Mouse (Mus musculus): ENCODE measurements around the gene Sec24d.

The Sec24d gene

DNA sequence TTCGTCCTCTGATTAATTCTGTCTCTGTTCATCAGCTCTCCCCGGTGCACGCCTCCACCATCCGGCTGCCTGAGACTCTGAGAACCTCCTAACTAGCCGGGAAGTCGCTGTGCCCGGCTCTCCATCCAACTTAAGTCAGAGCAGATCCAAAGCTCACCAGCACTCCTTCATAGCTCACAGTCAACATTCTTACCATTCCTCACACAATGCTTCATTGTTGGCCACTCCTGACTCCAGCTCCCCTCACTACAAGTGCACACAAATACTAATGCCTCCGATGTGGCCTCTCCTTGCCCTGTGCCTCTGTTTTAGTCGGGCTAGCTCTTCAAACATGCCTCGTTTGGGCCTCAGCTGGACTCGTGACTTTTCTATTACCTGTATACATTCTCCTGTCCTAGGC is 29.4 kb downstream of the Sec24d start:
- no peak for DNase-seq (ENCODE audit: low read depth, low spot score)

DNA sequence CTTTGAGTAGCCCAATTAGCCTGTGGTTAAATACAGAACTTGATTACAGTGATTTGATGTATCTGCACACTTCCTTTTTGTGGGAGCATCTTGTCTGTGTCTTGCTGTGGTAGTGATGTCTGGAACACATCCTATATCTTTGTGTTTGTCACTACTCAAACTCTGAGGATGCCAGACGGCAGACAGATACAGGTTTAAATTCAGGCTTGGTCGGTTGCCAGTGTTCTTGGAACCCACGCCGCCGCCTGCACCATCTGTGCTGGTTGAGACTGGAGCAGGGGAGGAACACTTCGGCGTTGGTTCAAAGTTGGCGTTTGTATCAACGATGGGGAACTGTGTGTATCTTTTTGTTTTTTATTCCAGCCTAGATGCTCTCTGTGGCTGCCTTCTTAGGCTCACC is 31.0 kb downstream of the Sec24d start:
- no peak for DNase-seq (ENCODE audit: low read depth, low spot score)

DNA sequence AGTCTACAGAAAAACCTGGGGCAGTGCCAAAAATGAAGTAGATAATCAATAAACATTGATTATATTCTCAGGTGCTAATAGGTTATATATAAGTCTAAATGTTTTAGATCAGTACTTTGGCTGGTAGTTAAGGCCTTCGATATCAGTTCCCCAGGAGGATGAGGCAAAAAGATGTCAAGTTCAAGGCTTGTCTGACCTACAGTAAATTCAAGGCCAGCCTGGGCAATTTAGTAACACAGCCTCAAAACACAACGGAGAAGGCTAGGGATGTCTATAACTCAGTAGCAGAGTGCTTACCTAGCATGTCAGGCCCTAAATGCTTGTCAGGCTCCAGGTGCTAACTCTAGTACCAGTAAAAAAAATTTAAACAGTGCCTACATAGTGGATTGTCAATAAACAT is 34.3 kb downstream of the Sec24d start:
- no peak for DNase-seq (ENCODE audit: low read depth, low spot score)

DNA sequence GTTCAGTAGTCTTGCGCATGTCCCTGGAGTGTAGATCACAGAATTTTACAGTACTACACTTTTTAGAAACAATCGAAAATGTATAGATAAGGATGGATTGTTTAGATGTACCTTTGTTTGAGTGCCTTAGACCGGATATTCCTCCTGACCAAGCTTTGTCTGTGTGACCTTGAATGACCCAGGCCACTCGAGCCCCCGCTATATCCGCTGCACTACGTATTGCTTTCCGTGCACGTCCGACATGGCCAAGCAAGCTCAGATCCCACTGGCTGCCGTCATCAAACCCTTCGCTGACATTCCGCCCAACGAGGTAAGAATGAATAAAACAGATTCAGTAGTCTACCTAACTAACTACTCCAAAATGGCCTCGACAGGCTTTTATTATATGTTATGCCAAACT is 38.4 kb downstream of the Sec24d start:
- no peak for DNase-seq (ENCODE audit: low read depth, low spot score)

DNA sequence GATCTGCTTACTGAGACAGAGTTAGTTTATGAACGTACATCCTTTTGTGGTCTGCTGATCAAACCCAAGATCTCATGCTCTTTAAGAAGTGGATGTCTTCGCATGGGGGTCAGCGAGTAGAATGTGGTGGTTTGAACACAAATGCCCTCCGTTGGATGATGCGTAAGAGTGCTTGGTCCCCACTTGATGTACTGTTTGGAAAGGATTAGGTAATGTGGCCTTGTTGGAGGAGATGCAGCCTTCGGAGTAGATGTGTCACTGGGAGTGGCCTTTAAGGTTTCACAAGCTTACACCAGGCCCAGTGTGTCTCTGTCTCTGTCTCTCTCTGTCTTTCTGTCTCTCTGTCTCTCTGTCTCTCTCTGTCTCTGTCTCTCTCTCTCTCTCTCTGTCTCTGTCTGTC is 40.2 kb downstream of the Sec24d start:
- DNase-seq (ENCODE audit: low read depth, low spot score), result no peak

DNA sequence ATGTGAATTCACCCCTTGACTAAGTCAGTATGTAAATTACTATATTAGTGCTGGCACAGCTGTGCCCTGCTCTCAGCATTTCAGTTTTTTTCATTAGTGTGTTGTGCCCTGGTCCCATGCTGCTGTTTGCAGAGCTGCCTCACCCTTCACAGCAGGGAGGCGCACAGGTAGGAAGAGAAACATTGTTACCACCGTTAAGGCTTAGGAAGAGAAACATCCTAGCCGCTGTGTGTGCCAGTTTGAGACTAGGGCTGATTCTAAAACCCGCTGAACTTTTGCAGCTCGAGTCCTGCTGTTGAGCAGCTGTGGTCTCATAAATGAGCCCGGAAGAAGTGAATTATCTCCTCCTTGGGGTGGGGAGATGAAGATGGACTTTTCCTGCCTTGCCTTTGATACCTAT is 41.9 kb downstream of the Sec24d start:
- no peak for DNase-seq (ENCODE audit: low read depth, low spot score)

DNA sequence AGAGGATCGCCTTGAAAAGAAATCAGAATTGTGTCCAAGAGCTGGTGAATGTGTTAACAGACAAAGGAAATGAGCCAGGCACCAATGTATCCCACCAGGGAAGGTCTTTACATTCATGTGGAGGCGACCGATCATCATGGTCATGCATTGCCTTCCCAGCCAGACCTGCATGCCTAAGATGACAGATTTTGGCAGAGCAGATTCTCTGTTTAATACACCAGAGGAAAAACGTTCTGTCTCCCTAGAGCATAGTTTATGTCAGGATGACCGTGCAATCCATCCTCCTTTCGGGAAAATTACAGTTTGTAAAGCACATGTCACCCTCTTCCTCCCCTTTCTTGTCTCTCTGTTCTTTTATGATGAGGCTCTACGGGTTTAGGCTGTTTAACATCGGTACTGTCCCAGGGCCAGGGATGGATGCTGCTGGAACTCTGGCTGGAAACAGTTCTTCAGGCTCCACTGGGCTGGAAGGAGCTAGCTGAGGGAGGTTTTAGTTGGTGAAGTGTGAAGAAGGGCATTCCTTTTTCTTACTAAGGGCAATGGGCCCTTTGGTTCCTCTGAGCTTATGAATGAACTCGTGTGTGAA is 45.3 kb downstream of the Sec24d start:
- DNase-seq (ENCODE audit: low read depth, low spot score), result no peak

DNA sequence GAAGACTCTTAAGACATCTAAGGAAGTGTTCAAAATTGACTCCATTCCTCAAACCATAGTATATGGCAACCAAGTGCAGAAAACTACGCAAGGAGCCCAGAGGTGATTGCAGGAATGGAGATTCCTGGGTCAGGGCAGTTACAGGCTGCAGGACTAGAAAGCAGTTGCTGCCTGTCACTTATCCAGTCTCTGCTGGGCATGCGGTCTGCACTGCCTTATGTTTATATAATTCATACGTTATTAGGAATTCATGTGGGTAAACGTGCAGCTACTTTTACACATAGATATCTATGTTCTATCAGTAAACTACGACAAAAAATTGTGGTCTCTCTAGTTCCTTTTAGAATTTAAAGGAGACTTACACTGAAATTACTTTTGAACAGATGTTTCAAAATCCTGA is 46.2 kb downstream of the Sec24d start:
- DNase-seq (ENCODE audit: low read depth, low spot score), result no peak

DNA sequence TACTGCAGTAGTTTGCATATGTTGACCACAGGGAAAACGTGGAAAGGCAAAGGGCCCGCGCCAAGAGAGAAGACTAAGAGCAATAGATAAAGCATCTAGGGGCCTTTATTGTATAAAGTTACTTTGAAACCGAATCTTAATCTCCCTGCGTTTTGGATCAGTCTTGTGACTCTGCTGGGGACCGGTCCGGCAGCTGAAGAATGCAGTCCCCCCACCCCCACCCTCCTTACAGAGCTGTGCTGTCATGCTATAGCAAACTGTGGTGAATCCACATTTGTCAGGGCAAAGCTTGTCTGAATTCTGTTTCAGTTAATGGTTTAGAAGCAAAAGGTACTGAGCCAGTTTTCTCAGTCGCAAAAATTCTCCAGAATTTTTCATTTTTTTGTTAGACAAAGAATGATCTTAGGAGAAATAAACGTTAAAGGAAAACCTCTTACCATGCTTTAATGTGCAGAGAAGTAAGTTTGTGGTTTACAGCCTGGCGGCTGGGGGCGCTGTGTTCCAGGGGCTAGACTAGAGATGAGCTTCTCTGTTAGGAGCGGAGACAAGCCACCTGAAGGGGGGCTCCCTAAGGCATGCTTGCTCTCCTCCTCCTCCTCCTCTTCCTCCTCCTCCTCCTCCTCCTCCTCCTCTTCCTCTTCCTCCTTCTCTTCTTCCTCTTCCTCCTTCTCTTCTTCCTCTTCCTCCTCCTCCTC is 46.8 kb downstream of the Sec24d start:
- no peak for DNase-seq (ENCODE audit: low read depth, low spot score)

DNA sequence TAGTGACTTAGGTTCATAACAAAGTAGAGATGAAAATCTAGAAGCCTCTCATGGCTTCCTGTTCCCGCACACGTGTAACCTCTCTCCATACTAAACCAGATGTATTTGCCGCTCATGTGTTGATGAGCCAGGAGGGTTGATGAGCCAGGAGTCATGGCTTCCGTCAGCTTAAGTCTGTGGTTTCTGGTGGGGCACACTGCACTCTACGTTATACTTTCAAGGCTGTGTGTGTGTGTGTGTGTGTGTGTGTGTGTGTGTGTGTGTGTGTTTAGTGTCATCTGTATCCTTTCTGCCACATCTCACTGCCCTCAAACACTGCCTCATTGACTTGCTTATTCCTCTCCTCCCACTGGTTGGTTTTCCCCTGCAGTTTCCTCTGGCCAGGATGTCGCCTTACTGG is 48.8 kb downstream of the Sec24d start:
- no peak for DNase-seq (ENCODE audit: low read depth, low spot score)

DNA sequence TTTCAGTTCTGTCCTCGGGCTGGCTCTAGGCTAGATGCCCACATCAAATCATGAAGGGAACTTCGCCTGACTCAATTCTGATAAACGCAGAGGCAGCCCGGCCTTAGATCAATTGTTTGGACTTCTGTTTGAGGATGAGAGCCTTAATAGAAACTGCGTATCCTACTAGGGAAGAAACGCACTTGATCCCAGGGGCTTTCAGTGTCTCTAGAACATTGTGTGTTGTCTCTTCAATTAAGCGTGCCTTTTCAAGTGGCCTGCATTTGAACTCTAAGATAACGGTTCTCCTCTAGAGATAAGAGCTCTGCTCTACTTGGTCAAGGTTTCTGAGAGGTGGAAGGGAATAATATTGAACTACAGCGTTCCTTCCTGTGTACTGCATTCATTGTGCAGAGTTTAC is 49.8 kb downstream of the Sec24d start:
- DNase-seq (ENCODE audit: low read depth, low spot score), result no peak

DNA sequence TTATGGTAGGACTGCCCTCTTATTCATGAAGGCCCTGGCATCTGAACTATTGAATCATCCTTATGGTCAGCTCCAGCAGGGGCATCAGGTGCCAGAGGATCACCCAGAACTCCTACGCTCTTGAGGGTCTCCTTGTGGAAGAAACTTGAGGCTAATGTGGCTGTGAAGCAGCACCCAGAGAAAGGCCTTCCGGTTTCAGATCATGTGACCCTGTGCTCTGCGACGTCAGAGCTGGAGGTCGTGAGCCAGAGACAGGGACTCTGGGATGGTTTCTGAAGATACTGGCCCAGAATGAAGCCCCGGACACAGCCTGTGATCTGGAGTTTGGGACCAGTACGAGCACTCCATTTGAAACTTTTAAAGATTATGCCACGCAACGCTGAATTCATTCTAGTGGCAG is 53.1 kb downstream of the Sec24d start:
- no peak for DNase-seq (ENCODE audit: low read depth, low spot score)

DNA sequence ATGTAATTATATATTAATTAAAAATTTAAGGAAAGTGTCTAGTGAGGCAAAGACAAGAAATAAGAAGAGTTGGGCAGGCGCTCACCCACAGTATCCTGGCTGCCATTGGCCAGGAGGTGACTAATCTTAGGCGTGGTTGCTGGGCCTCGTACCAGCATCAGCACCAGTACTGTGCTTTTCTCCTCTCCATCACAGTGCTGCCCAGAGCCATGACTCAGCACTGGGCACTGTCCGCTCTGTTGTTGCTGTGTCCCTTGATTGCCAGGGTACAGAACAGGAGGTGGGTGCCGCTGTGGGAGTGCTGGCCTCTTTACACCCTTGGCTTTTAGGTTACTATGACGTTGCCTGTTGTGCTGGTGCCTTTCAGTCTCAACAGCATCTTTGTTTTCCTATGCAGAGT is 54.4 kb downstream of the Sec24d start:
- peak; percentile 92 for DNase-seq (ENCODE audit: low read depth, low spot score)

DNA sequence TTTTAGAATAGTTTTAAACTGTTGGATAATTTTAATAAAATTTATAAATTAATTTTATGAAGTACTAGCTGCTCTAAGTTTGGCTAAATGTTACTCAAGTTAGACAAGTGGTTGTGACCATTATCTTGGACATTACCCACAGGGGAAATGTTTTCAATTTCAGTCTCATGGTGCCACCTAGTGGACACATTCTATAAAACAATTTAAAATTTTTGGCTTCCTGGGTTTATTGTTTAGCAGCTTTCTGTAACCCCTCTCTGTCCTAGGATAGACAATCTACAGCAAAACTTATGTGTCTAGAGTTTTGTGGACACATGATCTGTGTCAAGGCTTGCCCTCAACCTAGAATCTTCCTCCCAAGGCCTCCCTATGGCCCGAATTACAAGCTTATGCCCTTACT is 54.9 kb downstream of the Sec24d start:
- DNase-seq (ENCODE audit: low read depth, low spot score), result peak; percentile 86

DNA sequence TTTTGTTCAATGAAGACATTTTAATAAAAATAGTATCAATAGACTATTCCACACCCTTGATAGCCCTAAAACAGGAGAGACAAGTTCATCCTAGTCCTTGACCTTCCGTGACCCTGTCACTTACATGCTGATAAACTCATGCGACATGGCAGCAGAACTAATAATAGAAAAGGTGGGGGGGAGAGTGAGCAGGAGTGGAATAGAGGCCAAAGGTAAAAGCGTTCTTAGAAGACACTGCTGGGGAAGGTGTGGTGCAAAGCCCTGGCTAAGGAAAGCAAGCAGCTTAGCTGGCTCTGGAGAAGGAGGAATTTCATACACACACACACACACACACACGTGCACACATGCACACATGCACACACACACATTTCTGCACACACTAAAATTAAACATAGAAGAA is 57.1 kb downstream of the Sec24d start:
- DNase-seq (ENCODE audit: low read depth, low spot score), result no peak

DNA sequence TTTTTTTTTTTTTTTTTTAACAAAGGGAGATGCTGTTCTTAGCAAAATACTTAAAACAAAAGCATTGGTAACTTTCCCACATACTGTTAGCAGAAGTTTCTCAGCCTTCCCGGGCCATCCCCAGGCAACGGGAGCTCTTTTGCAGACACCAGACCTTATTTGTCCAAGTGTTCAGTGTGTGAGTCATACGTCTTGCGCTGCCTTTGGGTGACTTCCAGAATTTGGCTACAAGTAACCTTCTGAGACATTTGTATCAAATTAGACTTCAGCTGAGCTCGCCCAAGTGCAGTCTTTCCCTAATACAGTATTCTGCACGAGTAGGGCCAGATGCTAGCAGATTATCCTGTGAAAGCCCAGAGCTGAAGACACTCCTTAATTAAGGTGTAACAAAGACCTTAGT is 62.0 kb downstream of the Sec24d start:
- peak; percentile 99 for DNase-seq (ENCODE audit: low read depth, low spot score)

DNA sequence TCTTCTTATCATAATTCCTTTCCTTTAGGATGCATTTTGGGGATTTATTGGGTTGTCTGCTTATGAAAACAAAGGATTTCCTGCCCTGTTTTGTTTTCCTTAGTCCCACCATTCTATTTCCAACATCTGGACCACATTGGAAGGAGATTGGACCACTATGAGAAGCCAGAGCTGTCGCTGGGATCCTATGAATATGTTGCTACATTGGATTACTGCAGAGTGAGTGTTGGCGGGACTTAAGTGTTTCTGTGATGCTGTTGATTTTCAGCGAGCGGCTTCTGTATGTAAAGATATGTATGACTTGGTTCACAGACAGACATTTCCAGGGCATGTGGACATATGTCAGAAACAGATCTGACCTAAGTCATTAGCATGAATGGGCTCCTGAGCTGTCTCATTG is 63.0 kb downstream of the Sec24d start:
- no peak for DNase-seq (ENCODE audit: low read depth, low spot score)

DNA sequence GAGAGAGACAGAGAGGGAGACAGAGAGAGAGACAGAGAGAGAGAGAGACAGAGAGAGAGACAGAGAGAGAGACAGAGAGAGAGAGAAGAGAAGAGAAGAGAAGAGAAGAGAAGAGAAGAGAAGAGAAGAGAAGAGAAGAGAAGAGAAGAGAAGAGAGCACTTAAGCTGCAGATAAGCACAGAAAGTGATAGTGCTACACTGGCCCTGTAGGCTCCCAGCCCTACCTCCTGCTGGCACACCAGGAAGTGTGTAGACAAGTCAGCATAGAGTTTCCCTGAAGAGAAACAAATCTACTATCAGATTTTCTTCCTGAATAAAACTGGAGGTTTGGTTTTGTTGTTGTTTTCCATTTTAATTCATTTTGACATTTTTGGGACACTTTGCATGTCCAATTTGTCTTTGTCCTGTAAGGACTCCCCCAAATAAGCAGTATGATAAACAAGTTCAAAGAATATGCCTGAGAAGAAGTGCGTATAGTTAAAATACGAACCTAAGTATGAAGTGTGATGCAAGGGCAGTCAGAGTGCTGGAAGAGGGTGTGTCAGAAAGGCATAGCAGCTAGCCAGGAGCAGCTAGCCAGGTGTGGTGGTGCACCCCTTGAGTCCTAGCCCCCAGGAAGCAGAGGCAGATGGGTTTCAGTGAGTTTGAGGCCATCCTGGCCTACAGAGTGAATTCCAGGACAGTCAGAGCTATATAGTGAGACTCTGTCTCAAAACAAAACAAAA is 65.2 kb downstream of the Sec24d start:
- DNase-seq (ENCODE audit: low read depth, low spot score), result no peak

DNA sequence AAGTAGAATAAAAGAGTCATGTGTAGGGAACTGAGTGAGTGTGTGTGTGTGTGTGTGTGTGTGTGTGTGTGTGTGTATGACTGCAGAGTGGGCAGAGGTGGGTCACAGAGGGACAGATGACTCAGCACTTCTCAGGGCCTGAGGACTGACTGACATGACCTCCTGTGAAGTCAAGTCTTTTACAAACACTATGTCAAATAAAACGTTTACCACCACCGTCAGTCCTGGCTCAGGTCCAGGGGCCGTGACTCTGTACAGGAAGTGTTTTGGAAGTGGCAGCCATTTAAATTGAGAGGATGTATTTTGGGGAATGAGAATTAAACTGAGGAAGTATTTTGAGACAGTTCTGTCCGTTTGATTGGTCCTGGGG is 65.8 kb downstream of the Sec24d start:
- DNase-seq (ENCODE audit: low read depth, low spot score), result peak; percentile 74

DNA sequence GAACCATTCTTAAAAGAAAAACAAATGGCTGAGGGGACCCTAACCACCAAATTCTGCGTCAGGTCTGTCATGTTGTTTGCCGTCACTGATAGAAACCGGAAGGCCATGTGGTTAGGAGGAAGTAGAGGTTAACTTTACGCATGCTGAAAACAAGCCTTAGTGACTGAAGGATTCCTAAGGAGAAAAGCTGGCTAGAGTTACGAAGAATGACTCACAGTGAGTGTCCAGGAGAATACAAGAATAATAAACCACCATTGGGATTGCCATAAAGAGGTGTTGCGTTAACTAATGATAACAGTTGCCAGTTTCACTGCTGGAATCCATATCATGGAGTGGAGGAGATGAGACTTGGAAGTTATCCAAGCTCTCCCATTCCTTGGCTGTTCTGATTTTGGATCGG is 67.7 kb downstream of the Sec24d start:
- peak; percentile 93 for DNase-seq (ENCODE audit: low read depth, low spot score)

DNA sequence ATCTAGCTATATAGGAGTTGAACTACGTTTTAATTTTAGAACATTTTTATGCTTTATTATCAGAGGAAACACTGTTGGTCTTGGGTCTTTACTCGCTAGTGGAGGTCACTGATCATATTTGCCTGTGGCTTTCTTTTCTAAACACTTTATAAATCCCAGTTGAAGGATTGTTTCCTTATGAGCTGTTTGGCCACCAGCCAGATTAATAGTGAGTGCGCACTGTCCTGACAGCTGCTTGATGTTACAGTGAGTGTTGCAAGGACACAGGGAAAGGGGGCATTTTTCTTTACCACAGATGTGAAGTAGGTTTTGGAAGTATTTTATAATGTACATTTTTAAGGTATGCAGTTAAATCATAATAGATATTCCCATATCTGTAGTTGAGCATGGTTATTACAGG is 68.2 kb downstream of the Sec24d start:
- peak; percentile 95 for DNase-seq (ENCODE audit: low read depth, low spot score)

DNA sequence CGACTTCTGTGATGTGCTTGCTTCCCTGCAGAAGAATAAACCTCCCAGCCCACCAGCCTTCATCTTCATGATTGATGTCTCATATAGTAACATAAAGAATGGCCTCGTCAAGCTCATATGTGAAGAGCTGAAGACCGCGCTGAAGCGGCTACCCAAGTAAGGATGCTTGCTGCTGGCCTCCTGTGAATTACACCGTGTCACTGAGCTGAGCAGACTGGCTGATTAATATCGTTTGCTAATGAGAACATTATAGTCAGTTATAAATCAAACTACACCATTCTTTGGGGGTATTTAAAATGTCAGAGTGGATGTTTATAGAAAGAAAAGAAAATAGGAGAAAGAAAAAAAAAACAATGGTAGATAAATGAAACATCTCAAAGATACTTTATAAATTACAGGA is 69.2 kb downstream of the Sec24d start:
- no peak for DNase-seq (ENCODE audit: low read depth, low spot score)

DNA sequence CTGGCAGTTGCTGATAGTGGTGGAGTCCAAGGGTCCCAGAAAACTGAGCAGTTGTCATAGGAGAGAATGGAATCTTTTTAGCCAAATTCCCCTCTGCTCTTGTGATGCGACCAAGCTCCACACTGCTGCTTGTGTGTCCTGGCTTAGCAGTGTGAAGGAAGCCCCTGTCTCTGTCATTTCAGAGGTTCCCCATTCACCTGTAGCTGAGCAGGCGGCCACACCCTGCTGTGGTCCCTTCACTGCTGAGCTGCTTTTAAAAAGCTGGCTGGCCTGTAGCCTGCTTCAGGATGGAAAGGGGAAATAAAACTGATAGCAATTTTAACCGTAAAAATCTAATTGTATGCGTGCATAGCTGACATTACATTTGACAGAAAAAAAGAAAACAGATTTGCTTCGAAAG is 69.7 kb downstream of the Sec24d start:
- DNase-seq (ENCODE audit: low read depth, low spot score), result no peak

All from 3T3-L1 (cell line).